Mouse (Mus musculus) ovary, adult 2 months (tissue): ENCODE data around the gene Olfr429. TPM values are rescaled to one million over a fixed set of nuclear protein-coding genes. Genes with fewer than 3 reads are reported as not detected.

Experiments
- polyA plus RNA-seq: library from polyadenylated mRNA; depleted of rRNA; stranded (reverse); fragments of >200 nt; gene quantifications from 2 replicates; pipeline ENCODE4 v1.2.3, GENCODE M21; 2012; rRNA removed

Olfr429 gene
- not detected in 2 replicates for polyA plus RNA-seq

DNA sequence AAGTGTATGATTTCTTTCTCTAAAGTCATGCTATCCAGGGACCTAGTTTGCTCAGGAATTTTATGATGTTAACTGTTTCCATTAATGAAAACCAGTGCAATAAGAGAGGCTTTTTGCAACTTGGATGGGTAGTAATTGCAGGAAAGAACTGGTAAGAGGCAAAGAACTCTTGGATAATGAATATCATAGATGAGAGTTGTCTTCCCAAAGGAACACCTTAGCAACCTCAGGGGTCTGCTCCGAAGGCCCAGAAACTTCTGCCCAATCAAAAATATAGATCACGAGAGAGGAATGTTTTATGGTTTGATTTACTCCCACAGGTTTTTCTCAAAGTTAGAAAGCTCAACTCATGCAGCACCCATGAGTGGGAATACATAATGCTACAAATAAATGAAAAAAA is at the start of gene Olfr429:
TSS of gene Olfr429 (plus strand) at position 301 of the 400 bp plus-strand sequence.

DNA sequence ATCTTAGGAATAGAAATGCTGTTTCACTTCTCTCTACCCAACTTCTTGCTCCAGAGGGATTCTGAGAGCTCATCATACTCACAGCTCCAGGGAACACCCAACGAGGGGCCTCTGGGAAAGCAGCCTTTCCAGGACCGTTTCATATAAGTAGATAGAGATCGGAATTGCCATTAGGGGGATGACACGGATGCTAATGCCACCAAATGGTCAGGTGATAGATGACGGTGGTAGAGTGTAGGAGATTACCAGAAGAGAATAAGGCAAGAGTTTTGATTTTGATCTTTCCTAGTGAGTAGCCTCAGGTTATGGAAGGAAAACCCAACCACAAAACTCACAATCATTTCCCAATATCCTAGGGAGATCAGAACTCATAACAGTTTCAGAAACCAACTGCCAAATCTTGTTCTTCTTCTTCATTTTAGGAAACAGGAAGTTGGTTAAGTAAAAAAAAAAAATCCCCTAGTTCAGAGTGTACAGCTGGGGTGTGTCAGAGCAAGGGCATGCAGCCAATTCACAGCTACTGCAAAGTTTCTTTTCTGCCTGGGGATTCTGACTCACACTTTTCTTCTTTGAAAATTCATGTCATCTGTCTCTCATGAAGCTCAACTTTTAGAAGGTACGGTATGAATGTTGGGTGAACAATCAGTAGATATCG is 43.5 kb upstream of the Olfr429 start, which contains the start of gene Olfr433:
TSS of gene Olfr433 (plus strand) at position 183 of the 655 bp plus-strand sequence.

DNA sequence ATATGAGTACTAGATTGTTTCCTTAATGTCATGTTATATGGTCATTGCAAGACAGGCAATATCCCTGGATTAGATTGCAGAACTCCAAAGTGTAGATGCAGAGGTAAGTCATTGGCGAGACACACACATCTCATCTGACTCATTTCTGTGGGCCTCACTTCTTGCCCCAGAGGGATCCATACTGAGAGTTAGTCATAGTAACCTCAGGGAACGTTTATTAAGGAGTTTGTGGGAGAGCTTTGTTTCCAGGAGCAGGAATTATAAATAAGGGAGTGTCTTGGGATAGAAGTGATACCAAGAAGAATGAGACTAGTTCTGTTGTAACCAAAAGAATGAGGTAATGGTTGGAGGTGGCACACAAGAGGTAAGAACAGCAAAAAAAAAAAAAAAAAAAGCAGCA is 35.2 kb upstream of the Olfr429 start, which contains the start of gene Olfr432:
TSS of gene Olfr432 (plus strand) at position 313 of the 400 bp plus-strand sequence.

DNA sequence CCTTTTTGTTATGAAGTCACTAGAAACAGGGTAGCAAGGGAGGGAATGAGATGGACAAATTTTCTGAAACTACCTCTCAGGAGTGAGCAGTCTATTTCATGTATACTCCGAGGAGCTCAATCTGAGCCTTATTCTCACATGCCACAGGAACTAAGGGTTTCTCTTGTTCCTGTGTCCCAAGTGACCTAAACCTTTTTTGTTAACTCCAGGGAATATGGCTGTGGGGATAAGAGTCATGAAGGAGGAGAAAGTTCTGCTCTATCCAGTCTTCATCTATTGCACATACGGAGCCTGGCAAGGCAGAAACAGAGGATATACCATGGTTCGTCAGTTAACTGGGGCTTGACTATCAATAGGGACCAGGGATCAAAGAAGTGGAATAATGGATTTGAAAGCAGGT is 17.8 kb upstream of the Olfr429 start, which contains the start of gene Olfr430:
TSS of gene Olfr430 (plus strand) at position 301 of the 400 bp plus-strand sequence.

DNA sequence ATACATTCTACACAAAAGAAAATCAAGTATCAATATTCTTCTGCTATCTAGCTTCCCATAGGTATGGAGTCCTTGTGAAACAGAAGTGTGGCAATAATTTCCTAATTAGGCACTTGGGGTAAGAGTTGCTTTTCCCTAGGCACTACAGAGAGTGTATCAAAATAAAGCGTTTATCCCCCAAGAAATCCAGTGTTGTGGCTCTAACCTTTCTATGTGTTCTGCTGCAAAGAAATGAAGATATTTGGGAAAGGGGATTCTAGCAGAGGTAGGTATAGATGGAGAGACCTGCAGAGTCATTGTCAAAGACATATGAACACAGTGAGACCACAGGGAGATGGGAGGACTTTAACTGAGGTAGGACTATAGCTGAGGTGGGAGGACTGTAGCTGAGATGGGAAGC is 12.5 kb downstream of the Olfr429 start, which contains the start of gene Olfr427:
TSS of gene Olfr427 (plus strand) at position 301 of the 400 bp plus-strand sequence.

DNA sequence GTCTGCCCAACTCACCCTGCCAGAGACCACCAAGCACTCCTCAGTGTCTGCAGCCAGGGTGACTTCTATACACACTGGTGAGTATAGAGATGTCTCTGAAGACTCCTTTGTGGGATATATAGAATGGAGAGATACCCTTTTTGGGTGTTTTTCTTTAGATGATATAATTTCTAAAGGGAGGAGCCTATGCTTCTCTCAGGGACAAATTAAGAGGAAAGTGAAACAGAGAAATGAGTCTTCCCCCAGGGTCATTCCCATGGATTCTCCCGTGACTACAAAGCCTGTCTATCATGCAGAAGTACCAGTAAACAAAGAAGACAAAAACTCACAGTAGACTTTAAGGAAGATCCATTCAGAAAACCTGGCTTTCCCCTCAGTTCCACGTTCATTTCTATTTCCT is 36.9 kb downstream of the Olfr429 start, which contains the start of gene Olfr231:
TSS of gene Olfr231 (minus strand) at position 101 of the 400 bp plus-strand sequence.

DNA sequence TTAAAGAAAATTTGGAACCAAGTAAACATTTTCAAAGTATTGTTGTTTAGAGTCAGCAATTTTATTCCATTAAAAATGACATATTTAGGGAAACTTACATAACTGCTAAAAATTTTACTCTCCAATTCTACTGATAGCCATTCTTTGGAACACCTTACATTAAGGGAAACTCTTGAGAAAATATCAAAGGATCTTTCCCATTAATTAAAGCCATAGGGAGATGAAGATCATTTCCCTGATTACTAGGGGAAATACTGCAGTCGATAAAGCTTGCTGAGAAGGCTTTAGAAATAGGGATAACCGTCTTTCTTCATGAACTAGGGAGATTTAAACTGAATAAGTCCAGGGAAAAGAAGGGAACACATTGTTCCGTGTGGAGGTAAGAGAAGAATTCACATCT is 47.1 kb downstream of the Olfr429 start, which contains the start of gene Olfr424:
TSS of gene Olfr424 (plus strand) at position 301 of the 400 bp plus-strand sequence.

Other genes starting within 250 kb of the Olfr429 start
- gene Ifi211, start 171.3 kb upstream of the Olfr429 start, polyA plus RNA-seq = 0.70 and 0.98 TPM in 2 replicates
- 0.83 and 1.6 TPM in 2 replicates for gene Mndal, start 141.8 kb upstream of the Olfr429 start, polyA plus RNA-seq
- 4.3 and 6.1 TPM in 2 replicates for gene Ifi203, start 141.7 kb upstream of the Olfr429 start, polyA plus RNA-seq
- 0.20 and 0.52 TPM in 2 replicates for gene Ifi202b, start 101.6 kb upstream of the Olfr429 start, polyA plus RNA-seq
- 0.51 and 0.52 TPM in 2 replicates for gene Ifi205, start 52.5 kb upstream of the Olfr429 start, polyA plus RNA-seq
- 0.24 and 0.25 TPM in 2 replicates for gene Olfr433, start 43.6 kb upstream of the Olfr429 start, polyA plus RNA-seq
- 0.10 TPM in 1 of 2 replicates, not detected in the other for gene Olfr432, start 35.1 kb upstream of the Olfr429 start, polyA plus RNA-seq
- not detected in 2 replicates for gene Olfr430, start 17.7 kb upstream of the Olfr429 start, polyA plus RNA-seq
- not detected in 2 replicates for gene Olfr427, start 12.6 kb downstream of the Olfr429 start, polyA plus RNA-seq
- gene Olfr231, start 36.8 kb downstream of the Olfr429 start, polyA plus RNA-seq = not detected in 2 replicates
- not detected in 2 replicates for gene Olfr424, start 47.2 kb downstream of the Olfr429 start, polyA plus RNA-seq
- gene Olfr420, start 71.3 kb downstream of the Olfr429 start, polyA plus RNA-seq = not detected in 2 replicates
- not detected in 2 replicates for gene Spta1, start 88.4 kb downstream of the Olfr429 start, polyA plus RNA-seq
- not detected in 2 replicates for gene Olfr419, start 167.7 kb downstream of the Olfr429 start, polyA plus RNA-seq
- gene Mptx1, start 246.2 kb downstream of the Olfr429 start, polyA plus RNA-seq = not detected in 2 replicates